Mouse (Mus musculus): ENCODE data around the gene Olfr846.

Gene Olfr846

DNA sequence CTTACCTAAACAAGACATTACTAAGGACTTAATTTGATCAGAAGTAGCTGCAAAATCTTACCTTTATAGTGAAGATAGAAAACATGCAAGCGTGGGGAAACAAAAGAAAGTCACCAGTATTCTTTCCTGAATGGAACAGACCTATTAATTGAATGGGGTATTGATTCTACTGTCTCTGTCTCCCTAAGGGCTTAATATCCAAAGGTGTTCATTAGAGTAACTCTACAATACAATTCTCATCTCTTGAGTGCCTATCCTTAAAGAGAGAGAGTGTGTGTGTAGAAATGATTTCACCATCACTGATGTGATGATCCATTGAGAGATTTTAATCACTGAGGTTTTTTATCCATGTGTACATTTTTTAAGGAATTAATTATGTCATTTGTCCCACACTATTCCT, at the start of gene Olfr846:
TSS of gene Olfr846 (minus strand) at position 101 of the 400 bp plus-strand sequence.
- no peak for DNase-seq

- no peak for DNase-seq
These were observed 14.8 kb upstream of the Olfr846 start, which contains the start of gene Olfr847 for GRCm38 (mm10) chr9:19378569-19378968. TSS of gene Olfr847 (minus strand) at chr9:19378669.

DNA sequence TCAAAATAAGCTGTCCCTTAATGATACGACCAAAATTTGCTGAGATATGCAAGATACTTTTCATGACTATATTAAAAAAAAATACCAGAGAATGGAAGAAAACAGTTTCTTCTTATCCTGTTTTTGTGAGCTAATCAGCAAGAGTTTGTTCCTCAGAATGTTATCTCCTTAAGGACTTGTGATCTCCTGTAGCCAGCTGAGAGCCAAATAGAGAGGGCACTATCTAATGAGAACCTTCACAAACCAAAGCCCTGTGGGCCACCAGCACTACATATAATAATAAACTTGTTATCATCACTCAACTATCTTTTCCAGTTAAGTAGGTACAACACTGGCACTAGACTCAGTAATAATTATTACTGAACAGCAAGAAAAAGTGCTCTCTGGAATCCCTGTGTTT, 27.6 kb downstream of the Olfr846 start, which contains the start of gene Olfr845:
TSS of gene Olfr845 (plus strand) at position 301 of the 400 bp plus-strand sequence.
- no peak for DNase-seq

DNA sequence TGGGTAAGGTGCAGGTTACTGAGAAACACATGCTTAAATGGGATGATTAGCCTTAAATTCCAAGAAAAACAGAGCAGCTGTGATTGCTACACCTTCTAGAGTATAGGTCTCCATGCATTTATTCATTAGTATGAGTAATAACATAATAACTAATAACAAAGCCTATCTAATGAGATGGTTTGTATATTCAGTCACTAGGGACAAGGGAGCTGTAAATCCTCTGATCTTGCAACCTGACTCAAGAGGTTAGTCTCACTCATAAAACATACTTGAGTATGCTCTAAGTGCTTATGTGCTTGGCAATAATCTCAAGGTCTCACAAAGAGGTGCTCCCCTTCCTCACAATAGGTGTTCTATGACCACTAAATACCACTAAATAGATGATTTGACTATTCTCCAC, 47.8 kb downstream of the Olfr846 start, which contains the start of gene Olfr844:
TSS of gene Olfr844 (plus strand) at position 301 of the 400 bp plus-strand sequence.
- no peak for DNase-seq

Data from cerebellum, adult 9-11 months (tissue).